Mouse (Mus musculus) limb, embryonic 13.5 days (tissue): Measurements from ENCODE around the gene Phb2. TPM values are rescaled to one million over a fixed set of nuclear protein-coding genes. Genes with fewer than 3 reads are reported as not detected.

Source experiments
- ATAC-seq: fragments of 200-750 bp; cut with Nextera tagmentation; 2 replicates; pipeline ENCODE4 v1.8.0; 2017; ENCODE audit warnings: low read depth, moderate number of reproducible peaks, moderate TSS enrichment; ENCODE audit not compliant: low FRiP score
- H3K27ac ChIP-seq: fragments of 300-500 bp; sonication (generic); 2 replicates; pipeline ENCODE4 v1.5.1; 2015; ENCODE audit warnings: inconsistent platforms, mild to moderate bottlenecking, moderate library complexity
- H3K27me3 ChIP-seq: fragments of 300-500 bp; sonication (generic); 2 replicates; pipeline ENCODE4 v1.6.1; 2015; ENCODE audit warnings: mild to moderate bottlenecking, inconsistent platforms
- H3K36me3 ChIP-seq: fragments of 300-500 bp; sonication (generic); 2 replicates; pipeline ENCODE4 v1.6.1; 2015; ENCODE audit warnings: inconsistent platforms, mild to moderate bottlenecking, moderate library complexity
- H3K4me1 ChIP-seq: fragments of 300-500 bp; sonication (generic); 2 replicates; pipeline ENCODE4 v1.6.1; 2015; ENCODE audit warnings: inconsistent platforms
- H3K4me2 ChIP-seq: fragments of 300-500 bp; sonication (generic); replicated peaks from 2 replicates; pipeline ENCODE4 v1.6.1; 2015; ENCODE audit warnings: inconsistent platforms, mild to moderate bottlenecking, moderate library complexity
- H3K4me3 ChIP-seq: fragments of 300-500 bp; sonication (generic); 2 replicates; pipeline ENCODE4 v1.5.1; 2015; ENCODE audit warnings: moderate library complexity, mild to moderate bottlenecking, inconsistent platforms
- H3K9ac ChIP-seq: fragments of 300-500 bp; sonication (generic); 2 replicates; pipeline ENCODE4 v1.6.1; 2015; ENCODE audit warnings: mild to moderate bottlenecking, inconsistent platforms
- H3K9me3 ChIP-seq: fragments of 300-500 bp; sonication (generic); 2 replicates; pipeline ENCODE4 v1.6.1; 2016; ENCODE audit warnings: inconsistent platforms
- WGBS: fragments of 180-500 bp; shearing (Covaris S2); methylation state at CpG from one replicate; pipeline ENCODE4 v1.1.7; 2015; 5-methylcytosine and 5-hydroxymethylcytosine counted together
- polyA plus RNA-seq: library from polyadenylated mRNA; unstranded; fragments of >200 nt; fragmentation: Nextera tagmentation; extraction: Ambion mirVana; gene quantifications from 2 replicates; pipeline ENCODE4 v1.2.1, GENCODE M21; 2015

Phb2 gene
- polyA plus RNA-seq, result 324 and 325 TPM in 2 replicates

DNA sequence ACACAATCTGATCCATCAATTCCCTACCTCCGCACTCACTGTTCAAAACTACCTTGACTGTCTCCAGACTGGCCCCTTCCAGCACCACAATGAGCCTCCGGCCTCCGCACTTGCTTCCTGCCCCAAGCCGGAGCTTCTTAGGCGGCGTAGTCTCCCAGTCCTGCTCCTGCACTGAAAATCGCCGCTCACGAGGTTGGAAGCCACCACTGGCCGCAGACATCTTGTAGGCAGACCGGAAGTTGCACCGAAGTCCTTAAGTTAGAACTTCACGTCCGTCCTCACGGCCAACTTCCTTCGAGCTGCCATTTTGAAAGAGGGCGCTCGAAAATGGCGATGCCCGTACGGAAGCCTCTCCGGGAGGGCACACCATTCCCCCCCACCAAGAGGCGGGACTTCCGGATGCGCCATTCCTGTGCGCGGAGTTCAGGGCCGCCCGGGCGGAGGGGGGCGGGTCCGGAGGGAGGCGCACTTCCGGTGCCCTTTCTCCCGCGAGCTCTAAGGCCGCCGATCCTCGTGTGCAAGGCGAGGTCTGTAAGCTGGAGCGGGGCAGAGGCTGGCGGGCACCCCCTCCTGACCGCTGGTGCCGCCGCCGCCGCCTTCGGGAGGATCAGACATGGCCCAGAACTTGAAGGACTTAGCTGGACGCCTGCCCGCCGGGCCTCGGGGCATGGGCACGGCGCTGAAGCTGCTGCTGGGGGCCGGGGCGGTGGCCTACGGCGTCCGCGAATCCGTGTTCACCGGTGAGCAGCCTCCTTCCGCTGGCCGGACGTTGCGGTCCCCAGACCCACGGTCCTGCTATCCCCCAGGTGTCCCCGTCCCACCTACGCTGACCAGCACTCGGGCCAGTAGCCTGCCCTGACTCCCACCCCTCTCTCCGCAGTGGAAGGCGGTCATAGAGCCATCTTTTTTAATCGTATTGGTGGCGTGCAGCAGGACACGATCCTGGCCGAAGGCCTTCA is at the start of gene Phb2, which contains the start of gene Emg1:
TSS of gene Phb2 (plus strand) at position 513 of the 959 bp plus-strand sequence.
TSS of gene Emg1 (minus strand) at position 355 of the 959 bp plus-strand sequence.
- WGBS, result under 1% methylated on average over 76 of the region's 76 CpGs
- peak within 1 kb of the TSS; percentile 90 for H3K27ac ChIP-seq
- H3K9me3 ChIP-seq, result no peaks in the 10 kb centered on the region
- peak; percentile 96 for ATAC-seq
- H3K27me3 ChIP-seq, result no peaks in the 10 kb centered on the region
- peak within 1 kb of the TSS; percentile 99 for H3K4me3 ChIP-seq
- peak within 1 kb of the TSS; percentile 90 for H3K4me2 ChIP-seq
- H3K4me1 ChIP-seq, result peaks cover 39% of the 10 kb centered on the region
- peak within 1 kb of the TSS; percentile 97 for H3K9ac ChIP-seq
- H3K36me3 ChIP-seq, result peaks cover 61% of the 10 kb centered on the region

DNA sequence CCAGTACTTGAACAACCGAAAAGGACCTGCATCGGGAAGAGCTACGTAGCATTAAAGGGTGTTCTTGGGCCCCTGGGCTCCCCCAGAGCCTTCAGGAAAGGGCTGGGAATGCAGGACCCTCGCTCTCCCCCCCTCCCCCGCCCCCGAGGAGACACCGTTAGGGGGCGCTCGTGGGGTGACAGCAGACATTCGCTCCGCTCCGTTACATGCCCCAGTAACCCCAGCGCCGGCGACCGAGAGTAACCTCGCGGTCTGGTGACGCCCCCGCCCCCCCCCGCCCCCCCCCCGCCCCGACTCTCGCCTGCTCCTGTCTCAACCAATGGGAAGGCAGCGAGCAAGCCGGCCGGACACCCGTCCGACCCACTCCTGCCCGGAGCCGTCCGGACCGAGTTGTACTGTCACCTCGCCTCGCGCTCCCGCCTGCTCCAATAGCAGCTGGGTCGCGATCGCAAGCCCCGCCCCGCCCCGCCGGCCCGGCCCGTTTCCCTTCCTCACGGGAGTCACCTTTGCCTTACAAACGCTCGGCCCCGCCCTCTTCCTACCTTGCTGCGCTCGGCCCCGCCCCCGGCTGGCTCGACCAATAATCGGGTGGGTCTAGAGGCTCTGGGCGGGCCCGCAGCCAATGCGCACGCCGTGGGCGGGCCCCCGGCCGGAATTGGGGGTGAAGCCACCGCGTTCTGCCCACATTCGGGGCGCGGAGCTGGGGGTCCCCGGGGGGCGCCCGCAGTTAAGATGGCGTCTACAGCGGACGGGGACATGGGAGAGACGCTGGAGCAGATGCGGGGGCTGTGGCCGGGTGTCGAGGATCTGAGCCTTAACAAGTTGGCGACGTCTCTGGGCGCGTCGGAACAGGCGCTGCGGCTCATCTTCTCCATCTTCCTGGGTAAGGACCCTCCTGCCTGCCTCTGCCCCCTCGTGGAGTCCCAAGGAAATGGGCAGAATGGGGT is 49.4 kb upstream of the Phb2 start, which contains the start of gene Lpcat3:
TSS of gene Lpcat3 (plus strand) at position 551 of the 947 bp plus-strand sequence.
- WGBS, result under 1% methylated on average over 64 of the region's 87 CpGs

DNA sequence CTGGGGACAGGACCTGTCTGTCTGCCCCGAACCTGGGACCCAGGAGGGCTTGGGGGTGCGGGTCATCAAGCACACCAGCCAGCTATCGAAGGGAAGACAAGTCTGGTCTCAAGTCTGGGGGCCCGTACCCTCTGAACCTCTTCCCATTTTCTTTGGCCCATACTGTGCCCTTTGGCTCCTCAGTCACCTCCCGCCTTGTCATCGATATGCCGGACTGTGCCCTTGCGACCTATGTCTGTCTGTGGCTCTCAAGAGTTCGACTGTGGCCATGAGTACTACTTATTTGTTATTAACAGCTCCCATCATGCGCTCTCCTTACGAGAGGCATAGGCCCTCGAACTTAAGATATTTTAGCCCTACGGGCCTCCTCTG is 48.7 kb upstream of the Phb2 start:
- H3K36me3 ChIP-seq, result no peaks in the 10 kb centered on the region
- H3K4me1 ChIP-seq, result peaks cover 17% of the 10 kb centered on the region
- peak overlapping the region; percentile 69 for H3K9ac ChIP-seq
- 16% methylated on average over 13 of the region's 13 CpGs for WGBS
- ATAC-seq, result no peak
- no peaks in the 10 kb centered on the region for H3K27me3 ChIP-seq
- peak overlapping the region; percentile 70 for H3K4me3 ChIP-seq
- H3K9me3 ChIP-seq, result no peaks in the 10 kb centered on the region
- H3K4me2 ChIP-seq, result peak overlapping the region; percentile 85
- peak overlapping the region; percentile 55; the same call in 1 of the 2 replicates for H3K27ac ChIP-seq

More for the DNA sequence above, 49.4 kb upstream of the Phb2 start, which contains the start of gene Lpcat3:
- H3K4me3 ChIP-seq, result peak within 1 kb of the TSS; percentile 70
- no peaks in the 10 kb centered on the region for H3K27me3 ChIP-seq
- H3K36me3 ChIP-seq, result no peaks in the 10 kb centered on the region
- H3K9ac ChIP-seq, result peak within 1 kb of the TSS; percentile 69
- peak; percentile 97 for ATAC-seq
- H3K9me3 ChIP-seq, result no peaks in the 10 kb centered on the region
- peaks cover 17% of the 10 kb centered on the region for H3K4me1 ChIP-seq
- peak within 1 kb of the TSS; percentile 72 for H3K27ac ChIP-seq
- peak within 1 kb of the TSS; percentile 85 for H3K4me2 ChIP-seq

DNA sequence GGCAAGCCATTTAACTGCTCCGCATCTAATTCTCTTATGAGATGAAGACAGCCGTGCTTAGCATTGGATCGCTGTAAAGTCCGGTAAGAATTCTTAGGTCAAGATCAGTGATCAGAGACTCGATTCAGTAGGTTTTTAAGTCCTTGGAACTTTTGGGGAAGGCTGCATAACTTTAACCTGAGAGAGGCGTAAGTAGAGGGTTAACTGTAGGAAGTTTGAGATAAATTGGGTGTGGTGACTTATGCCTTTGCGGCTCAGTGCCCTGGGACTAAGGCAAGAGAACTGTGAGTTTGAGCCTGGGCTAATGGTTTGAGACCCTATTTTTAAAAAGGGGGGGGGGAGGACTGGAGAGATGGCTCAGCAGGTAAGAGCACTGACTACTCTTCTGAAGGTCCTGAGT is 47.9 kb upstream of the Phb2 start:
- peaks cover 17% of the 10 kb centered on the region for H3K4me1 ChIP-seq
- WGBS, result 81% methylated on average over 7 of the region's 7 CpGs
- ATAC-seq, result no peak
- H3K27me3 ChIP-seq, result no peaks in the 10 kb centered on the region
- H3K4me3 ChIP-seq, result peak overlapping the region; percentile 70
- no peak overlapping the region for H3K27ac ChIP-seq
- H3K36me3 ChIP-seq, result no peaks in the 10 kb centered on the region
- H3K4me2 ChIP-seq, result peak overlapping the region; percentile 85
- H3K9me3 ChIP-seq, result no peaks in the 10 kb centered on the region
- 0 out of 2 replicates have a peak overlapping the region, but pooled peaks have one; percentile 35 for H3K9ac ChIP-seq

DNA sequence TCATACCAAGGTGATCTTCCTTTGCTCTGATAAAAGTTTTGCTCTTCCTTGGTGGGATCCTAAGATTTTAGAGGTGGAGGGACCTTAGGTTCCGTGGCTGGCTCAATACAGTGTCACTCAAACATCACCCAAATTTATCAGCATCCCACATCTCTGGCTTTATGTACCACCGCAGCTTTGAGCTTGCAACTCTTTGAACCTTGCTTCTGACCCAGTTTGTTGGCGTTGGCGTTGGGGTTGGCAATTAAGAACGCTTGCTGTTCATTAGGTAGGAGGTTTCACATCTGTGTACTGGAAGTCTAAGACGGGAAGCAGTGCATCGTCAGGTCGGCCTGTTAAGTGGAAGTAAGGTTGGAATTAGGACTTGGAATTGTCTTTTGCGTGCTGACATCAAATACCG is 47.1 kb upstream of the Phb2 start:
- no peak for ATAC-seq
- no peak overlapping the region for H3K4me3 ChIP-seq
- 91% methylated on average over 10 of the region's 10 CpGs for WGBS

DNA sequence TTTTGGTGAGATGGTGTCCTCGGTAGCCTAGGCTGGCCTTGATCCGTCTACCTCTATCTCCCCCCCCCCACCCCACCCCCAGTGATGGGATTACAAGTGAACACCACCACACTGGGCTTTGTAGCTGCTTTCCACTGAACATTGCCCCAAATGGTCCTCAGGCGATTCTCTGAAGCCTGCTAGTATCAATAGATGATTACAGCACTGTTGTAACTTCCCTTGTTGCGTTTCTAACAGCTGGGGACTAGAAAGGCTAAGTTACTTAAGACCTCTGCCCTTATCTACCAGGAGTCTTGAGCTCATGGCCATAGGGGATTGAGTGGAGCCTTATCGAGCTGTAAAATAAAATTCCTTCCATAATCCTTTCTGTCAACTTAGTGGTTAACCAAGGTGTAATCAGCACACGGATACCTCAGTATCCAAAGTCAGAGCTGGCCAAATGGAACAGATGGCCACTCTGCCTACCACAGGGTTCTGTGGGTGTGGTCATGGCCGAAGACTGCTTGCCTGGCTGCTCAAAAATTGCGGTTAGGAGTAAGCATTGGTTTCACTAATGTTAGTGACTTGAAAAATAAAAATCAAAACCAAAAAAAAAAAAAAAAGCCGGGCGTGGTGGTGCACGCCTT is 42.8 kb upstream of the Phb2 start:
- 85% methylated on average over 11 of the region's 11 CpGs for WGBS
- peaks cover 5% of the 10 kb centered on the region for H3K36me3 ChIP-seq
- no peaks in the 10 kb centered on the region for H3K9me3 ChIP-seq
- no peak overlapping the region for H3K4me2 ChIP-seq
- H3K27ac ChIP-seq, result no peak overlapping the region
- ATAC-seq, result no peak
- no peak overlapping the region for H3K4me3 ChIP-seq
- peaks cover 16% of the 10 kb centered on the region for H3K4me1 ChIP-seq
- H3K9ac ChIP-seq, result no peak overlapping the region
- no peaks in the 10 kb centered on the region for H3K27me3 ChIP-seq

More for the DNA sequence above, 47.1 kb upstream of the Phb2 start:
- H3K27ac ChIP-seq, result no peak overlapping the region
- no peaks in the 10 kb centered on the region for H3K36me3 ChIP-seq
- H3K4me1 ChIP-seq, result peaks cover 17% of the 10 kb centered on the region
- no peak overlapping the region for H3K4me2 ChIP-seq
- no peak overlapping the region for H3K9ac ChIP-seq
- no peaks in the 10 kb centered on the region for H3K27me3 ChIP-seq
- H3K9me3 ChIP-seq, result no peaks in the 10 kb centered on the region

DNA sequence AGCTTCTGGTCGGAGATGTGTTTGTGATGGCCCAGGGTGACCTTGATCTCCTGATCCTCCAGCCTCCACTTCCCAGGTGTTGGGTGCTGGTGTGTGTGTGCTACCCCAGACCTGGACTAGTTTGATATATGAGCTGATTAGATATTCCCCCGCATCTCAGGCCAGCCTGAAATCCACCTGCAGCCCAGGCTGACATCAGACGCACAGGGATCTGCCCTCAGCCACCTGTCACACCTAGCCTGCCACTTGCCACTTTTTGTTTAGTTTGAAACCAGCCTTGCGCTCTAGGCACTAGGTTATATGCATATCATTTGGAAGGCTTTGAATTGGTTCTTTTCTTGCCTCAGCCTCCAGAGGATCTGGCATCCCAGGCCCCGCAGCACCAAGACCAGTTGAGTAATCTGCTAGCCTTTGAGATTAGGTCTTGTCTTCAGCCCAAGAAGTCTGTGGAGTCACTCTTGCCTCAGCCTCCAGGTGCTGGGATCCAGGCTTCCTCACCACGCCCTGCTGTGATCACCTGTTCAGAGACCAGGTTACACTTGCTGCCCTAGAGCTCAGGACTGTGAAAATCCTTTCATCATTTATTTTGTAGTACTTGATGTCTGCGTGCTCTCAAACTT is 41.7 kb upstream of the Phb2 start:
- H3K27ac ChIP-seq, result no peak overlapping the region
- no peak overlapping the region for H3K4me2 ChIP-seq
- peaks cover 10% of the 10 kb centered on the region for H3K36me3 ChIP-seq
- H3K4me1 ChIP-seq, result peaks cover 15% of the 10 kb centered on the region
- no peak for ATAC-seq
- no peak overlapping the region for H3K4me3 ChIP-seq
- 85% methylated on average over 7 of the region's 7 CpGs for WGBS
- H3K27me3 ChIP-seq, result no peaks in the 10 kb centered on the region
- H3K9ac ChIP-seq, result no peak overlapping the region
- no peaks in the 10 kb centered on the region for H3K9me3 ChIP-seq

DNA sequence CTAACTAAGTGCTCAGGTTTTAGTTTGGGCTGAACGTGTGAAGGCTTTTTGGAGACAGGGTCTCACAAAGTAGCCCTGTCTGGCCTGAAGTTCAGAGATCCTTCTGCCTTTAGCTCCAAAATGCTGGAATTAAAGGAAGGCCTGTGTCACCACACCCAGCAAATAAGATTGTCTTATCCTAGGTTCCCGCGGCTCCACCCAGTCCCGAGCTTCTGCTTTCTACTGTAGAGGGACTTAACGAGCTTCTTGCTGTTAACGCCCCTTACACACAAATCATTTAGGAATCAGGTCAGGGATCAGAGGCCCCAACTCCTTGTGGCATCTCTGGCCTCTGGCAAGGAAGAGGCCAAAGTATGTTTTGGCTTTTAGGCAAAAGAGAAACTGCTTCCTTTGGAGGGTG is 40.0 kb upstream of the Phb2 start:
- no peak overlapping the region for H3K4me2 ChIP-seq
- H3K9me3 ChIP-seq, result no peaks in the 10 kb centered on the region
- no peak overlapping the region for H3K27ac ChIP-seq
- WGBS, result 44% methylated on average over 6 of the region's 6 CpGs
- H3K9ac ChIP-seq, result no peak overlapping the region
- H3K27me3 ChIP-seq, result no peaks in the 10 kb centered on the region
- no peak for ATAC-seq
- peaks cover 10% of the 10 kb centered on the region for H3K36me3 ChIP-seq
- H3K4me3 ChIP-seq, result no peak overlapping the region
- H3K4me1 ChIP-seq, result peaks cover 15% of the 10 kb centered on the region

DNA sequence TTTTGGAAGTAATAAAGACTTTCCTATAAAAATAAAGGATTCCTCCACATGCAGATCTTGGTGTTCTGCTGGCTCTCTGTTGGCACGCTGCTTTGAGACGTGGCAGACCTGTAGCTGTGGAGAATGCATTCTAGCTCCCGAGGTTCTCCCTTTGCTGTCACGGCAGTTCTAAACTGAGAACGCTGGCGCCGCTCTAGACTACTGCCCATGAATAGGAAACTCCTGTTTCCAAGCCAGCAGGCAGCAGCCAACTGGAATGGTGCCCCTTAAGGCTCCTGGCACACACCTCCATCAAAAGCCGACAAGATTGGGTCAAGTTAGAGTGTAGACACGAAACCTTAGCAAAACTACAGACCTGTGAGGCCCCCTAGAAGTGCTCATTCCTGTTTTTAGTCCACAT is 38.5 kb upstream of the Phb2 start:
- no peak overlapping the region for H3K4me3 ChIP-seq
- peaks cover 15% of the 10 kb centered on the region for H3K4me1 ChIP-seq
- no peak overlapping the region; the same call in 1 of the 2 replicates for H3K27ac ChIP-seq
- H3K9ac ChIP-seq, result no peak overlapping the region
- H3K9me3 ChIP-seq, result no peaks in the 10 kb centered on the region
- no peak for ATAC-seq
- WGBS, result 75% methylated on average over 9 of the region's 9 CpGs
- no peaks in the 10 kb centered on the region for H3K27me3 ChIP-seq
- peaks cover 10% of the 10 kb centered on the region for H3K36me3 ChIP-seq
- no peak overlapping the region for H3K4me2 ChIP-seq

DNA sequence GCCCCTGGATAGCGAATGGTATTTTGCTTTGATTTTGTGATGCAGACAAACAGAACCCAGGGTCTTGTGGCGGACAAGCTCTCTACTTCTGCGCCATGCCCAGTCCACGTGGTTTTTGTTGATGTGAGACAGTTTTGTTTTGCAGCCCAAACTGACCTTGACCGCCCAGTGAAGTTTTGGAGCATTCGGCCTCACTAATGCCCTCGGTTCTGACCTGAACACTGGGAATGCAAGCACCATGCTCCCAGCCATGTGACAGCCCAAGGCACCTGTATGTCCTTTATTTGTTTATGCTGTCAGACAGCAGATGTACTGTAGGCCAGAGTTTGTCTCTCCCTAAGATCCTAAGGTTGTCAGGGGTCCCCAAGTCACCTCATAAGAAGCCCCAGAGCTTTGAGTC is 37.5 kb upstream of the Phb2 start:
- Histone ChIP-seq H3K36me3 (peaks cover 10% of the 10 kb centered on the region), H3K4me2 (no peak overlapping the region), H3K9me3 (no peaks in the 10 kb centered on the region), H3K27ac (no peak overlapping the region), H3K9ac (no peak overlapping the region), H3K4me3 (no peak overlapping the region), H3K4me1 (peaks cover 15% of the 10 kb centered on the region), H3K27me3 (no peaks in the 10 kb centered on the region)
- WGBS, result 95% methylated on average over 7 of the region's 7 CpGs
- no peak for ATAC-seq

DNA sequence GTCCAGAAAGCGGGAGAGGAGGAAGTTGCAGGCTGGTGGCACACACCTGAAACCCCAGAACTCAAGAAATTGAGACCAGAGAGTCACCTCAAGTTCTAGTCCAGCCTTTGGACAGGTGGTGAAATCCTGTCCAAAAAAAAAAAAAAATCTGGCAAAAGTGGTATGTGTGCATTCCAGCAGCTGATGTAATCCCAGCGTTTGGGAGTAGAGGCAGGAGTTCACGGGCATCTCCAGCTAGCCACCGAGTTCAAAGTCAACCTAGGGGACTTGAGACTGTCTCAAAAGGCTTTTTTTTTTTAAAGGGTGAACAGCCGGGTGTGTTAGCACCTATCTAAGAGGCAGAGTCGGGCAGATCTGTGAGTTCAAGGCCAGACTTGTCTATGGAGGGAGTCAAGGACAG is 36.0 kb upstream of the Phb2 start:
- H3K4me1 ChIP-seq, result peaks cover 15% of the 10 kb centered on the region
- WGBS, result 86% methylated on average over 6 of the region's 6 CpGs
- no peak for ATAC-seq

More for the DNA sequence above, 36.0 kb upstream of the Phb2 start:
- Histone ChIP-seq H3K27ac (no peak overlapping the region), H3K36me3 (peaks cover 10% of the 10 kb centered on the region), H3K4me2 (no peak overlapping the region), H3K27me3 (no peaks in the 10 kb centered on the region), H3K9me3 (no peaks in the 10 kb centered on the region), H3K9ac (no peak overlapping the region), H3K4me3 (no peak overlapping the region)
